Mouse (Mus musculus): ENCODE data around the gene Acot12. TPM values are rescaled to one million over a fixed set of nuclear protein-coding genes. Genes with fewer than 3 reads are reported as not detected.
"Not testable (repeated sequence)": the region's sequence is repeated elsewhere in the genome, so short reads cannot be mapped to it uniquely, and the experiment has no call there.

Gene Acot12
- total RNA-seq, 2 experiments from 2014 or later: 0.16 TPM; not detected in 1

- DNase-seq (ENCODE audit: low spot score in 2 of 2): no peak
These were observed 18.5 kb downstream of the Acot12 start for GRCm38 (mm10) chr13:91759791-91760190.

GRCm38 (mm10) chr13:91760302-91761050 is 19.2 kb downstream of the Acot12 start:
- DNase-seq (ENCODE audit: low spot score in 2 of 2): no peak

- DNase-seq (ENCODE audit: low spot score in 2 of 2): no peak
These were observed 20.5 kb downstream of the Acot12 start for GRCm38 (mm10) chr13:91761654-91762445.

GRCm38 (mm10) chr13:91763654-91764053 is 22.3 kb downstream of the Acot12 start:
- DNase-seq (ENCODE audit: low spot score in 2 of 2): not testable (repeated sequence)

- no peak for DNase-seq (ENCODE audit: low spot score in 2 of 2)
These were observed 24.3 kb downstream of the Acot12 start for GRCm38 (mm10) chr13:91765627-91766026.

GRCm38 (mm10) chr13:91768683-91769651 is 27.7 kb downstream of the Acot12 start:
- DNase-seq (ENCODE audit: low spot score in 2 of 2): no peak

GRCm38 (mm10) chr13:91778092-91778491 is 36.8 kb downstream of the Acot12 start:
- no peak for DNase-seq (ENCODE audit: low spot score in 2 of 2)

- DNase-seq (ENCODE audit: low spot score in 2 of 2): no peak
These were observed 38.6 kb downstream of the Acot12 start for GRCm38 (mm10) chr13:91779892-91780291.

GRCm38 (mm10) chr13:91792035-91792434 is 50.7 kb downstream of the Acot12 start:
- no peak for DNase-seq (ENCODE audit: low spot score in 2 of 2)

GRCm38 (mm10) chr13:91794926-91795436 is 53.7 kb downstream of the Acot12 start:
- no peak for DNase-seq (ENCODE audit: low spot score in 2 of 2)

GRCm38 (mm10) chr13:91795593-91795992 is 54.3 kb downstream of the Acot12 start:
- DNase-seq (ENCODE audit: low spot score in 2 of 2): no peak

- no peak for DNase-seq (ENCODE audit: low spot score in 2 of 2)
These were observed 54.7 kb downstream of the Acot12 start for GRCm38 (mm10) chr13:91796003-91796402.

GRCm38 (mm10) chr13:91796916-91797315 is 55.6 kb downstream of the Acot12 start:
- DNase-seq (ENCODE audit: low spot score in 2 of 2): no peak

- DNase-seq (ENCODE audit: low spot score in 2 of 2): no peak
These were observed 56.1 kb downstream of the Acot12 start for GRCm38 (mm10) chr13:91797442-91797841.

GRCm38 (mm10) chr13:91801726-91802125 is 60.4 kb downstream of the Acot12 start:
- no peak for DNase-seq (ENCODE audit: low spot score in 2 of 2)

GRCm38 (mm10) chr13:91807155-91807839 is 66.0 kb downstream of the Acot12 start, which contains the start of gene Zcchc9:
TSS of gene Zcchc9 (minus strand) at chr13:91807705.
- DNase-seq (ENCODE audit: low spot score in 2 of 2): peak; percentile 86 to 93

GRCm38 (mm10) chr13:91807874-91808575 is 66.7 kb downstream of the Acot12 start:
- DNase-seq (ENCODE audit: low spot score in 2 of 2): no peak

- no peak for DNase-seq (ENCODE audit: low spot score in 2 of 2)
These were observed 68.2 kb downstream of the Acot12 start for GRCm38 (mm10) chr13:91809476-91809875.

- no peak for DNase-seq (ENCODE audit: low spot score in 2 of 2)
These were observed 73.4 kb downstream of the Acot12 start for GRCm38 (mm10) chr13:91814670-91815069.

GRCm38 (mm10) chr13:91823735-91824134 is 82.4 kb downstream of the Acot12 start:
- DNase-seq (ENCODE audit: low spot score in 2 of 2): no peak
